Mouse (Mus musculus): Measurements from ENCODE around the gene Gzmg. TPM values are rescaled to one million over a fixed set of nuclear protein-coding genes. Genes with fewer than 3 reads are reported as not detected.
"Not testable (repeated sequence)": the region's sequence is repeated elsewhere in the genome, so short reads cannot be mapped to it uniquely, and the experiment has no call there.

Gene Gzmg
- polyA plus RNA-seq, 1 experiment, result not detected

GRCm38 (mm10) chr14:56174499-56174898, 15.1 kb upstream of the Gzmg start, which contains the start of gene Gzmn:
Gene Gzmn (minus strand): TSS chr14:56174599.
- Histone ChIP-seq H3K9ac (ENCODE audit: low read depth, poor library complexity, severe bottlenecking) (no peak within 1 kb of the TSS), H3K9me3 (replicated peaks; ENCODE audit: control insufficient read depth, insufficient read depth, low read length, poor library complexity, severe bottlenecking) (no peaks in the 10 kb centered on the region), H3K4me3 (ENCODE audit: low read depth, low read length) (no peak within 1 kb of the TSS), H3K4me1 (ENCODE audit: control insufficient read depth, insufficient read depth, low read length) (no peaks in the 10 kb centered on the region), H3K27ac (ENCODE audit: insufficient read depth, low read length) (no peak within 1 kb of the TSS), H3K27me3 (ENCODE audit: control insufficient read depth, insufficient read depth, low read length, poor library complexity, severe bottlenecking) (no peaks in the 10 kb centered on the region), H3K36me3 (ENCODE audit: control insufficient read depth, insufficient read depth, low read length, poor library complexity, severe bottlenecking) (no peaks in the 10 kb centered on the region)
- no peak for TF ChIP-seq POLR2A (IDR thresholded peaks at IDR 0.05; ENCODE audit: insufficient read depth, low read length)
- no peak for TF ChIP-seq CTCF (IDR thresholded peaks at IDR 0.05; ENCODE audit: low read depth, low read length)
- TF ChIP-seq EP300 (IDR thresholded peaks at IDR 0.05; ENCODE audit: insufficient read depth, low read depth, low read length), result no peak

- no peaks in the 10 kb centered on the region for H3K9me3 ChIP-seq (replicated peaks; ENCODE audit: control insufficient read depth, insufficient read depth, low read length, poor library complexity, severe bottlenecking)
- no peak overlapping the region for H3K4me3 ChIP-seq (ENCODE audit: low read depth, low read length)
- no peaks in the 10 kb centered on the region for H3K36me3 ChIP-seq (ENCODE audit: control insufficient read depth, insufficient read depth, low read length, poor library complexity, severe bottlenecking)
- no peaks in the 10 kb centered on the region for H3K27me3 ChIP-seq (ENCODE audit: control insufficient read depth, insufficient read depth, low read length, poor library complexity, severe bottlenecking)
- H3K9ac ChIP-seq (ENCODE audit: low read depth, poor library complexity, severe bottlenecking), result no peak overlapping the region
- no peaks in the 10 kb centered on the region for H3K4me1 ChIP-seq (ENCODE audit: control insufficient read depth, insufficient read depth, low read length)
- no peak for TF ChIP-seq POLR2A (IDR thresholded peaks at IDR 0.05; ENCODE audit: insufficient read depth, low read length)
- no peak for TF ChIP-seq EP300 (IDR thresholded peaks at IDR 0.05; ENCODE audit: insufficient read depth, low read depth, low read length)
- TF ChIP-seq CTCF (IDR thresholded peaks at IDR 0.05; ENCODE audit: low read depth, low read length), result no peak
- H3K27ac ChIP-seq (ENCODE audit: insufficient read depth, low read length), result no peak overlapping the region
Observed at GRCm38 (mm10) chr14:56173396-56173795, 14.0 kb upstream of the Gzmg start.

GRCm38 (mm10) chr14:56172744-56173143, 13.4 kb upstream of the Gzmg start:
- Histone ChIP-seq H3K9ac (ENCODE audit: low read depth, poor library complexity, severe bottlenecking) (no peak overlapping the region), H3K36me3 (ENCODE audit: control insufficient read depth, insufficient read depth, low read length, poor library complexity, severe bottlenecking) (no peaks in the 10 kb centered on the region), H3K9me3 (replicated peaks; ENCODE audit: control insufficient read depth, insufficient read depth, low read length, poor library complexity, severe bottlenecking) (no peaks in the 10 kb centered on the region), H3K4me3 (ENCODE audit: low read depth, low read length) (no peak overlapping the region), H3K27me3 (ENCODE audit: control insufficient read depth, insufficient read depth, low read length, poor library complexity, severe bottlenecking) (no peaks in the 10 kb centered on the region), H3K27ac (ENCODE audit: insufficient read depth, low read length) (no peak overlapping the region), H3K4me1 (ENCODE audit: control insufficient read depth, insufficient read depth, low read length) (no peaks in the 10 kb centered on the region)
- TF ChIP-seq EP300 (IDR thresholded peaks at IDR 0.05; ENCODE audit: insufficient read depth, low read depth, low read length), result no peak
- no peak for TF ChIP-seq CTCF (IDR thresholded peaks at IDR 0.05; ENCODE audit: low read depth, low read length)
- TF ChIP-seq POLR2A (IDR thresholded peaks at IDR 0.05; ENCODE audit: insufficient read depth, low read length), result no peak

- no peak overlapping the region for H3K9ac ChIP-seq (ENCODE audit: low read depth, poor library complexity, severe bottlenecking)
- H3K27ac ChIP-seq (ENCODE audit: insufficient read depth, low read length), result no peak overlapping the region
- H3K9me3 ChIP-seq (replicated peaks; ENCODE audit: control insufficient read depth, insufficient read depth, low read length, poor library complexity, severe bottlenecking), result no peaks in the 10 kb centered on the region
- peaks cover 3% of the 10 kb centered on the region for H3K4me1 ChIP-seq (ENCODE audit: control insufficient read depth, insufficient read depth, low read length)
- no peak overlapping the region for H3K4me3 ChIP-seq (ENCODE audit: low read depth, low read length)
- no peaks in the 10 kb centered on the region for H3K27me3 ChIP-seq (ENCODE audit: control insufficient read depth, insufficient read depth, low read length, poor library complexity, severe bottlenecking)
- no peak for TF ChIP-seq POLR2A (IDR thresholded peaks at IDR 0.05; ENCODE audit: insufficient read depth, low read length)
- TF ChIP-seq CTCF (IDR thresholded peaks at IDR 0.05; ENCODE audit: low read depth, low read length), result no peak
- no peak for TF ChIP-seq EP300 (IDR thresholded peaks at IDR 0.05; ENCODE audit: insufficient read depth, low read depth, low read length)
- H3K36me3 ChIP-seq (ENCODE audit: control insufficient read depth, insufficient read depth, low read length, poor library complexity, severe bottlenecking), result no peaks in the 10 kb centered on the region
Observed at GRCm38 (mm10) chr14:56168009-56168408, 8.6 kb upstream of the Gzmg start.

GRCm38 (mm10) chr14:56162109-56162508, 2.7 kb upstream of the Gzmg start:
- no peak overlapping the region for H3K9ac ChIP-seq (ENCODE audit: low read depth, poor library complexity, severe bottlenecking)

GRCm38 (mm10) chr14:56155340-56155739, 4.0 kb downstream of the Gzmg start:
- no peaks in the 10 kb centered on the region for H3K9me3 ChIP-seq (replicated peaks; ENCODE audit: control insufficient read depth, insufficient read depth, low read length, poor library complexity, severe bottlenecking)
- H3K27ac ChIP-seq (ENCODE audit: insufficient read depth, low read length), result no peak overlapping the region
- H3K9ac ChIP-seq (ENCODE audit: low read depth, poor library complexity, severe bottlenecking), result no peak overlapping the region
- no peaks in the 10 kb centered on the region for H3K4me1 ChIP-seq (ENCODE audit: control insufficient read depth, insufficient read depth, low read length)
- H3K4me3 ChIP-seq (ENCODE audit: low read depth, low read length), result no peak overlapping the region
- TF ChIP-seq EP300 (IDR thresholded peaks at IDR 0.05; ENCODE audit: insufficient read depth, low read depth, low read length), result no peak
- TF ChIP-seq POLR2A (IDR thresholded peaks at IDR 0.05; ENCODE audit: insufficient read depth, low read length), result no peak
- peak; percentile 21 for TF ChIP-seq CTCF (IDR thresholded peaks at IDR 0.05; ENCODE audit: low read depth, low read length)
- no peaks in the 10 kb centered on the region; the same call in none of the 2 replicates for H3K27me3 ChIP-seq (ENCODE audit: control insufficient read depth, insufficient read depth, low read length, poor library complexity, severe bottlenecking)
- no peaks in the 10 kb centered on the region for H3K36me3 ChIP-seq (ENCODE audit: control insufficient read depth, insufficient read depth, low read length, poor library complexity, severe bottlenecking)

More at GRCm38 (mm10) chr14:56162109-56162508, 2.7 kb upstream of the Gzmg start:
- Histone ChIP-seq H3K9me3 (replicated peaks; ENCODE audit: control insufficient read depth, insufficient read depth, low read length, poor library complexity, severe bottlenecking) (no peaks in the 10 kb centered on the region), H3K36me3 (ENCODE audit: control insufficient read depth, insufficient read depth, low read length, poor library complexity, severe bottlenecking) (no peaks in the 10 kb centered on the region), H3K4me3 (ENCODE audit: low read depth, low read length) (no peak overlapping the region), H3K27me3 (ENCODE audit: control insufficient read depth, insufficient read depth, low read length, poor library complexity, severe bottlenecking) (no peaks in the 10 kb centered on the region; the same call in 1 of the 2 replicates), H3K4me1 (ENCODE audit: control insufficient read depth, insufficient read depth, low read length) (peaks cover 3% of the 10 kb centered on the region), H3K27ac (ENCODE audit: insufficient read depth, low read length) (no peak overlapping the region)
- no peak for TF ChIP-seq EP300 (IDR thresholded peaks at IDR 0.05; ENCODE audit: insufficient read depth, low read depth, low read length)
- no peak for TF ChIP-seq CTCF (IDR thresholded peaks at IDR 0.05; ENCODE audit: low read depth, low read length)
- no peak for TF ChIP-seq POLR2A (IDR thresholded peaks at IDR 0.05; ENCODE audit: insufficient read depth, low read length)

GRCm38 (mm10) chr14:56133675-56134074, 25.7 kb downstream of the Gzmg start:
- H3K9ac ChIP-seq (ENCODE audit: low read depth, poor library complexity, severe bottlenecking); H3K36me3 ChIP-seq (ENCODE audit: control insufficient read depth, insufficient read depth, low read length, poor library complexity, severe bottlenecking); H3K27ac ChIP-seq (ENCODE audit: insufficient read depth, low read length); H3K27me3 ChIP-seq (ENCODE audit: control insufficient read depth, insufficient read depth, low read length, poor library complexity, severe bottlenecking); H3K9me3 ChIP-seq (replicated peaks; ENCODE audit: control insufficient read depth, insufficient read depth, low read length, poor library complexity, severe bottlenecking); H3K4me3 ChIP-seq (ENCODE audit: low read depth, low read length); H3K4me1 ChIP-seq (ENCODE audit: control insufficient read depth, insufficient read depth, low read length): not testable (repeated sequence)

- not testable (repeated sequence) for H3K36me3 ChIP-seq (ENCODE audit: control insufficient read depth, insufficient read depth, low read length, poor library complexity, severe bottlenecking); H3K27ac ChIP-seq (ENCODE audit: insufficient read depth, low read length); H3K4me3 ChIP-seq (ENCODE audit: low read depth, low read length); H3K4me1 ChIP-seq (ENCODE audit: control insufficient read depth, insufficient read depth, low read length); H3K27me3 ChIP-seq (ENCODE audit: control insufficient read depth, insufficient read depth, low read length, poor library complexity, severe bottlenecking); H3K9me3 ChIP-seq (replicated peaks; ENCODE audit: control insufficient read depth, insufficient read depth, low read length, poor library complexity, severe bottlenecking); H3K9ac ChIP-seq (ENCODE audit: low read depth, poor library complexity, severe bottlenecking)
Observed at GRCm38 (mm10) chr14:56132508-56132907, 26.9 kb downstream of the Gzmg start, which contains the start of gene Gzmd. Gene Gzmd (minus strand): TSS chr14:56132608.

Data from ES-Bruce4 (cell line).